Mouse (Mus musculus) limb, embryonic 11.5 days (tissue): ENCODE measurements around the gene Sh3gl1. TPM values are rescaled to one million over a fixed set of nuclear protein-coding genes. Genes with fewer than 3 reads are reported as not detected.

ENCODE experiments used
- ATAC-seq: fragments of 200-750 bp; cut with Nextera tagmentation; 2 replicates; pipeline ENCODE4 v1.8.0; 2017; ENCODE audit warnings: low read depth; ENCODE audit not compliant: insufficient number of reproducible peaks, low FRiP score, low TSS enrichment
- DNase-seq: peaks from one replicate; pipeline ENCODE4 v3.0.0-alpha.2; 2015; ENCODE audit warnings: low spot score
- H3K27ac ChIP-seq: fragments of 300-500 bp; sonication (generic); replicated peaks from 2 replicates; pipeline ENCODE4 v1.5.1; 2014; ENCODE audit warnings: low read depth, mild to moderate bottlenecking, low read length
- H3K27me3 ChIP-seq: fragments of 300-500 bp; sonication (generic); 2 replicates; pipeline ENCODE4 v1.6.1; 2014; ENCODE audit warnings: mild to moderate bottlenecking, low read length, mixed read lengths; ENCODE audit not compliant: control insufficient read depth, insufficient read depth
- H3K36me3 ChIP-seq: fragments of 300-500 bp; sonication (generic); 2 replicates; pipeline ENCODE4 v1.6.1; 2014; ENCODE audit warnings: mild to moderate bottlenecking, low read length, moderate library complexity, mixed read lengths; ENCODE audit not compliant: control insufficient read depth, insufficient read depth
- H3K4me1 ChIP-seq: fragments of 300-500 bp; sonication (generic); 2 replicates; pipeline ENCODE4 v1.6.1; 2014; ENCODE audit warnings: low read length, mixed read lengths; ENCODE audit not compliant: control insufficient read depth, insufficient read depth
- H3K4me2 ChIP-seq: fragments of 300-500 bp; sonication (generic); 2 replicates; pipeline ENCODE4 v1.6.1; 2014; ENCODE audit warnings: low read depth, mild to moderate bottlenecking, moderate library complexity; ENCODE audit not compliant: severe bottlenecking
- H3K4me3 ChIP-seq: fragments of 300-500 bp; sonication (generic); 2 replicates; pipeline ENCODE4 v1.5.1; 2014; ENCODE audit warnings: low read depth, low read length
- H3K9ac ChIP-seq: fragments of 300-500 bp; sonication (generic); 2 replicates; pipeline ENCODE4 v1.6.1; 2014; ENCODE audit warnings: mild to moderate bottlenecking, low read length
- H3K9me3 ChIP-seq: fragments of 300-500 bp; sonication (generic); 2 replicates; pipeline ENCODE4 v1.6.1; 2016; ENCODE audit warnings: low read length; ENCODE audit not compliant: control insufficient read depth
- WGBS: fragments of 180-500 bp; shearing (Covaris S2); extraction: QIAGEN DNeasy Blood & Tissue Kit; methylation state at CpG from one replicate; pipeline ENCODE4 v1.1.7; 2014; 5-methylcytosine and 5-hydroxymethylcytosine counted together
- polyA plus RNA-seq: library from polyadenylated mRNA; unstranded; fragments of >200 nt; fragmentation: Nextera tagmentation; extraction: Ambion mirVana; gene quantifications from 2 replicates; pipeline ENCODE4 v1.2.1, GENCODE M21; 2014

Sh3gl1 gene
- polyA plus RNA-seq, 1 experiment from 2014 or later: 154 TPM

DNA sequence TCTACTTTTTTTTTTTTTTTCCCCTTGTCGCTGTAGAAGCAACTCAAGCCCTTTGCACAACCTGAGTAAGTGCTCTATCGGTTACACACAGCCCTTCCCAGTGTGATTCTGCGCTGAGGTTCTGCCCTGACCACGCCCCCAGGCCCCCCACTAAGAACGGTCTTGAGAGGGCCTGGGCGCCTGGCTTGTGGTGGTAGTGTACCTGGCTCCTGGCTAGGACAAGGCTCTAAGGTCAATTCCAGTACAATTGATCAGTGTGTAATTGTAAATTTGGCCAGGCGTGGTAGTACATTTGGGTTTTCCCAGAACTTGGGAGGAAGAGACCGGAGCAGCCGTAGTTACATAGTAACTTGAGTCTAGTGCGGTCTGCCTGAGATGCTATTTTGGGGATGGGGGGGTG, 29.5 kb downstream of the Sh3gl1 start:
- H3K4me3 ChIP-seq: no peak overlapping the region
- H3K36me3 ChIP-seq: peaks cover 4% of the 10 kb centered on the region; the same call in 1 of the 2 replicates
- DNase-seq (no peak), ATAC-seq (no peak)
- H3K27me3 ChIP-seq: peaks cover 3% of the 10 kb centered on the region; the same call in 1 of the 2 replicates
- peaks cover 3% of the 10 kb centered on the region for H3K9me3 ChIP-seq
- H3K27ac ChIP-seq: no peak overlapping the region; the same call in 1 of the 2 replicates
- no peak overlapping the region for H3K4me2 ChIP-seq
- 49% methylated on average over 10 of the region's 10 CpGs for WGBS
- peaks cover 18% of the 10 kb centered on the region for H3K4me1 ChIP-seq
- no peak overlapping the region for H3K9ac ChIP-seq

DNA sequence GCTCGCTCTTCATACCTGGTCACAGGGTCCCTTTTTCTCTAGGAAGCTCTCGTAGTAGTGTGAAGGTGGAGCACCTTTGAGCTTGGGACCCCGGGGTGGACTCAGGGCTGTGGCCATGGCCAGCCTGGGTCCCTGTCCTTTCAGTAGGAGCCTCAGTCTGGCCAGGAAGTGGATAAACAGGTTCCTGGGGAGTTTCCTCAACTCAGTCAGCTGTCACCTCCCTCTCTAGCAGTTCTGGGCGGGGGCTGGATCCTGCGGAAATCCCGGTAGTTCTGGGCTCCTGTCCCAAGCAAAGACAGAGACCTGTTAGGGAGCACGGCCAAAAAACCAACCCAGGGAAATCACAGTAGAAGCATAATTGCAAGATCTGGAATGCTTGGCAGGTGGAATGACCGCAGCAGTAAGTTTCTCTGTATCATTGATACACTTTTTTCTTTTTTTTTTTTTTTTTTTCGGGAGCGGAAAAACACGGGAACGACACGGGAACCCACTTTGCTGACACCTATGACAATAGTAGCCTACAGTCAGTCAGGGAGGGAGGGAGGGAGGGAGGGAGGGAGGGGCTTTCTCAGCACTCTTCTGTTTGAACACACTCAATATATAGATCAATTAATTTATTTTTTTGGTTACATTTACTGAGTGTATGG, 30.9 kb downstream of the Sh3gl1 start, which contains the start of the genes Stap2 and Mpnd:
TSS of gene Stap2 (minus strand) at position 170 of the 647 bp plus-strand sequence.
TSS of gene Mpnd (plus strand) at position 297 of the 647 bp plus-strand sequence.
- Histone ChIP-seq H3K4me1 (peaks cover 18% of the 10 kb centered on the region), H3K4me2 (peak within 1 kb of the TSS; percentile 7; the same call in 1 of the 2 replicates), H3K4me3 (no peak within 1 kb of the TSS), H3K27me3 (peaks cover 6% of the 10 kb centered on the region; the same call in 1 of the 2 replicates), H3K27ac (0 out of 2 replicates have a peak within 1 kb of the TSS, but pooled peaks have one; percentile 26), H3K9ac (no peak within 1 kb of the TSS), H3K9me3 (peaks cover 3% of the 10 kb centered on the region), H3K36me3 (no peaks in the 10 kb centered on the region)
- WGBS: 45% methylated on average over 13 of the region's 13 CpGs
- ATAC-seq (no peak), DNase-seq (peak; percentile 63)

DNA sequence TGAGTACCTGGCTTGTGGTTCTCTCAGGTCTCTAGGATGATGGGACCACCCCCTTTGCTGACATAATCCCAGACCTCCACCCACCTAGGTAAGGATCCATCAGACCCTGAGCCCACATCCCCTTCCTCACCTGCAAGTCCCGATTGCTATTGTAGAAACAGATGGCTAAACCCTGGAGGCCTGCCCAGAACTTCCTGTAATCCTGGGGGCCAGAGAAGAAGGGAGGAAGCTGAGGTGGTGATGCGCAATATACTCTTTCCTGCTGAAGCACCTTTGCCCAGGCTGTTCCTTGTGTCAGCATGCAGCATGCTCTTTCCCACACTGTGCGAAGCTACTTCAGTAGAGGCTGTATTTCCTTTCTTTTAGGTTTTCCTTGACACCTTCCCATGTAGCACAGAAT, 33.4 kb downstream of the Sh3gl1 start:
- DNase-seq: no peak
- Histone ChIP-seq H3K27ac (no peak overlapping the region), H3K4me2 (no peak overlapping the region), H3K9ac (no peak overlapping the region), H3K36me3 (no peaks in the 10 kb centered on the region), H3K4me1 (peaks cover 9% of the 10 kb centered on the region; the same call in 1 of the 2 replicates), H3K4me3 (no peak overlapping the region), H3K27me3 (peaks cover 9% of the 10 kb centered on the region; the same call in 1 of the 2 replicates), H3K9me3 (peaks cover 3% of the 10 kb centered on the region; the same call in 1 of the 2 replicates)
- WGBS: 85% methylated on average over 3 of the region's 3 CpGs
- no peak for ATAC-seq

DNA sequence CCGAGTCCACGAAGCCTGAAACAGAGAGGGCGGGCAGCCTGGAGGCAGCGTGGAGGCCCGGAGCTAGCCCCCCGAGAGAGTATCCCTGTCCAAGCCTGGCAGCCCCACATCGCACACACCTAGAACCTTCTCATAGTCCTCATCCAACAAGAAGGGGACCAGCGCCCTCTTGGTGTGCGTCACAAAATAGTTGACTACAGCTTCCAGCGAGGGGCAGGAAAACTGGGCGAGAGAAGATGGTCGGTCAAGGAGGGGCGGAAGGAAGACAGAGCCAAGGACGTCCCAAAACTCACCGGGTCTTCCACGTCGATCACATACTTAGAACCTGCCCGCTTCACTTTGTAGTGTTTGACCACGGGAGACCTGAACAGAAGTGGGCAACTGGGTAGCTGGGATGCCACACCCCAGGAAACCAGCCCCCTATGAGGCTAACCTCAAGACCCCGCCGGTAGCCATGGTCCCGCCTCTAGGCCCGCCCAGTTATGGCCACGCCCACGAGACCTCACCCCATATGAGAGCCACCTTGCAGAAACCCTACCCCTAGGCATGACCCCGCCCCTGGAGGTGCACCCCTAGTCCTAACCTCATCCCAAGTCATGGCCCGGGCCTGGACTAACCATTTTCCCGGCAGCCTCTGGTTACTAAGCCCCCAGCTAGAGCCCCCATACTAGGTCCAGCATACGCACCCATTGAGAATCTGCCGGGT, 36.5 kb downstream of the Sh3gl1 start:
- 5% methylated on average over 30 of the region's 30 CpGs for whole genome bisulfite sequencing
- Histone ChIP-seq H3K9me3 (no peaks in the 10 kb centered on the region), H3K27ac (no peak overlapping the region), H3K4me2 (peak overlapping the region; percentile 32), H3K36me3 (0 out of 2 replicates have a peak, but pooled peaks cover 2% of the 10 kb centered on the region), H3K4me1 (no peaks in the 10 kb centered on the region), H3K27me3 (peaks cover 6% of the 10 kb centered on the region; the same call in 1 of the 2 replicates), H3K4me3 (peak overlapping the region; percentile 16; the same call in 1 of the 2 replicates), H3K9ac (0 out of 2 replicates have a peak overlapping the region, but pooled peaks have one; percentile 17)
- peak; percentile 49; the same call in 1 of the 2 replicates for ATAC-seq
- peak; percentile 49 for DNase-seq

DNA sequence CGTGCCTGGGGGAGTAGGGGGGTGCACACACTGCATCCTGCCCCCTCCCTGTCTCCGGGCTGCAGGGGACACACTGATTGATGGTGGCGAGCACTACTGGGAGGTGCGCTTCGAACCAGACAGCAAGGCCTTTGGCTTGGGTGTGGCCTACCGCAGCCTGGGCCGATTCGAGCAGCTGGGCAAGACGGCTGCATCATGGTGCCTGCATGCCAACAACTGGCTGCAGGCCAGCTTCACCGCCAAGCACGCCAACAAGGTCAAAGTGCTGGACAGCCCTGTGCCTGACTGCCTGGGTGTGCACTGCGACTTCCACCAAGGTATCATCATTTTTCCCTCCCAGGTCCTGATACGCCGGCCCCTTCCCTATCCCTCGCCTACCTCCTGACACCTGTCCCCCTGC, 40.4 kb downstream of the Sh3gl1 start:
- H3K9me3 ChIP-seq: no peaks in the 10 kb centered on the region
- H3K4me1 ChIP-seq: no peaks in the 10 kb centered on the region
- H3K9ac ChIP-seq: no peak overlapping the region
- no peak overlapping the region for H3K4me3 ChIP-seq
- DNase-seq (no peak), ATAC-seq (no peak)
- 0 out of 2 replicates have a peak, but pooled peaks cover 2% of the 10 kb centered on the region for H3K36me3 ChIP-seq
- peaks cover 6% of the 10 kb centered on the region; the same call in 1 of the 2 replicates for H3K27me3 ChIP-seq
- H3K27ac ChIP-seq: no peak overlapping the region
- WGBS: 90% methylated on average over 15 of the region's 15 CpGs
- H3K4me2 ChIP-seq: no peak overlapping the region

DNA sequence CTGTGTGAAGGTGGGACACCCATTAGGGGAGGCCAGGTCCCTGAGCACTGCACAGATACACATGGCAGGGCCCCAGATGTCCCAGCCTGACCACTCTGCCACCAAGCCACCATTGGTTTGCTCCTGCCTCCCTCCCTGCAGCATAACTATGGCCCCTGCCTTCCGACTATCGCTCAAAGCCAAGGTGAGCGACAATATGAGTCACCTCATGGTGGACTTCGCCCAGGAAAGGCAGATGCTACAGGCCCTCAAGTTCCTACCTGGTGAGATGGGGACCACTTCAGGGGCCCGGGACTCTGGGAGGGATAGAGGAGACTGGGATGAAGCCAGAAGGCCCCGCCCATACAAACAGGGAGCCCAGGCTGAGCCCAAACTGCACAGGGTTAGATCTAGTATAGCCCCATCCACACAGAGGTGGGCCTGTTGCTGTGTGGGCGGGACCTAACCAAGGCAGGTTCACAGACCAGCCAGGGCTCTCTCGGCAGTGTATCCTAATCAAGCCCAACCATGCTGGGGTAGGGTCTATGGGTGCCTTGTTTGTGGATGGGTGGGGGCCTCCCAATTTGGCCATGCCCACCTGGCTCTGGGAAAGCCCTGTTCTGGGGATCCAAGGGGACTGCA, 46.0 kb downstream of the Sh3gl1 start:
- 84% methylated on average over 8 of the region's 8 CpGs for WGBS
- H3K4me3 ChIP-seq: no peak overlapping the region
- no peak overlapping the region for H3K27ac ChIP-seq
- H3K36me3 ChIP-seq: no peaks in the 10 kb centered on the region
- peaks cover 2% of the 10 kb centered on the region; the same call in 1 of the 2 replicates for H3K4me1 ChIP-seq
- no peaks in the 10 kb centered on the region for H3K9me3 ChIP-seq
- H3K4me2 ChIP-seq: no peak overlapping the region
- ATAC-seq: no peak; the same call in 1 of the 2 replicates
- no peaks in the 10 kb centered on the region for H3K27me3 ChIP-seq
- no peak for DNase-seq
- H3K9ac ChIP-seq: no peak overlapping the region

DNA sequence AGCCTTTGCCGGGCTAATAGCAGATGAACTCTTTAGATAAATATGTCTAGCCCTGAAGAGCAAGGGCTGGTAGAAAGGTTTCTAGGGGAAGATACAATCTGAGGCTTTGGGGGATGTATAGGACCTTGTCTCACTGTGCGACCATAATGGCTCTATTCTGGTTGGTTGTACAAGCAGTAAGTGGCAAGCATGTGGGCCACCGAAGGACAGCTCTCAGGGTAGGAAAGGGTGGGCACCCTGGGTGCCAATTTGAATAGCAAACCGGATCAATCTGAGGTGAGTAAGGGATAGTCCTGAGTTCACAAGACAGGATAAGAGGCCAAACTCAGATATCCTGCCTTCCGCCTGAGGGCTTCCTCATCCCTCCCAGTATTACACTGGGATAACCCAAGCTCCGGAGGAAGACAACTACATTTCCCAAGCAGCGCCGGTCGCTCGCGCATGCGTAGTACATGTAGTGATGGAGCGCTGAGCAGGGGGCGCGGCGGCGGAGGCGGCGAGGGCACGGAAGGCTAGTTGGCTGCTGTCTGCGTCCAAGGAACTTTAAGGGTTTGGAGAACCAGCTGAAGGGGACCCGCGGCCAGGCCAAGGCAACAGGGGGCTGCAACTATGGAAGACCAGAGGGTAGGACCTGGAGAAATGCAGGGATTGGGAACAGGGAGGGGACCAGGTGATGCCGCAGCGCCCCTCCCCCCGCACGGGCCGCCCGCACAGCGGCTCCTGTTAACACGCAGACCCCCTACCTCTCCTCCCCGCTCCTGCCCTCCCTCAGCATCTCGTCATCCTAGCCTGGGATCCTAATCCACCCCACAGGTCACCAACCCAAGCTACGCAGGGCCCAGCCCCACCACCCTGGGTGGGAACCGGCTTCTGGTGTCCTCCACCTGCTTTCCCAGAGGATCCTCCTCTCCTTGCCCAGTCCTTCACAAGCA, 50.1 kb downstream of the Sh3gl1 start, which contains the start of gene Fsd1:
TSS of gene Fsd1 (plus strand) at position 480 of the 932 bp plus-strand sequence.
- Histone ChIP-seq H3K27ac (no peak within 1 kb of the TSS), H3K36me3 (no peaks in the 10 kb centered on the region), H3K4me3 (peak within 1 kb of the TSS; percentile 63), H3K4me1 (peaks cover 2% of the 10 kb centered on the region; the same call in 1 of the 2 replicates), H3K27me3 (no peaks in the 10 kb centered on the region), H3K9me3 (no peaks in the 10 kb centered on the region), H3K4me2 (peak within 1 kb of the TSS; percentile 92), H3K9ac (peak within 1 kb of the TSS; percentile 65)
- DNase-seq: peak; percentile 86
- peak; percentile 51; the same call in 1 of the 2 replicates for ATAC-seq
- WGBS: 10% methylated on average over 35 of the region's 35 CpGs
